Comparison of ENCODE assay signal across 17 mouse cellular contexts in genomic region chr5:23656590-23656989, GRCm38 (mm10). TPM values are rescaled to one million over a fixed set of nuclear protein-coding genes. Genes with fewer than 3 reads are reported as not detected.
DNase-seq lines count a peak whose midpoint lies in the region; ATAC-seq and TF ChIP-seq lines count a peak whose summit lies in the region.
"Had no signal": no experiment of that assay in that cellular context is flagged by ENCODE, and none has a peak within 500 bp of the region (broad histone marks: within the 10 kb centered on the region; RNA-seq: fewer than 3 reads in every experiment).

No protein-coding gene starts in this region.

- no peak overlapping the region for H3K27ac ChIP-seq in gastrocnemius, adult 2 months
- no peak overlapping the region for H3K27ac ChIP-seq in layer of hippocampus, adult 2 months
- H3K27ac ChIP-seq: embryonic facial prominence, embryonic 12.5 days; limb, embryonic 15.5 days; midbrain, embryonic 12.5 days had no signal

- CTCF ChIA-PET in Patski (lab: Charles Lee), result interaction anchor here (1.0 to 2.0 kb wide), 10 partner anchors 9 to 245 kb away, joined by 3 to 4 read pairs (median 3); no protein-coding TSS in a partner anchor

- no peak for ATAC-seq in Patski
- ATAC-seq: activated CD4-positive, CD25-positive, alpha-beta regulatory T cell, adult 4 months had no signal

- no peaks in the 10 kb centered on the region for H3K27me3 ChIP-seq in Patski
- H3K27me3 ChIP-seq: embryonic facial prominence, embryonic 12.5 days; limb, embryonic 15.5 days; midbrain, embryonic 12.5 days had no signal

- peak; percentile 46 for TF ChIP-seq CTCF in gastrocnemius, adult 2 months (IDR thresholded peaks at IDR 0.05)
- TF ChIP-seq CTCF in layer of hippocampus, adult 2 months (conservative IDR thresholded peaks at IDR 0.05), result peak; percentile 71
- peak; percentile 22 for TF ChIP-seq CTCF in Patski (IDR thresholded peaks at IDR 0.05)

- POLR2A ChIA-PET in Patski (lab: Charles Lee), result no interaction called here

- H3K4me3 ChIP-seq in gastrocnemius, adult 2 months, result no peak overlapping the region
- no peak overlapping the region for H3K4me3 ChIP-seq in layer of hippocampus, adult 2 months
- H3K4me3 ChIP-seq: embryonic facial prominence, embryonic 12.5 days; limb, embryonic 15.5 days; midbrain, embryonic 12.5 days had no signal

- in situ Hi-C loops in Patski (cut with MboI; ENCODE audit: low pct_unique_long_range_greater_than_20kb), result no loop called here

- no peak for DNase-seq in gastrocnemius, adult 2 months
- DNase-seq in gastrocnemius, postnatal 36 days, result no peak
- DNase-seq in layer of hippocampus, adult 2 months (ENCODE audit: low spot score in 2 of 2), result no peak
- no peak for DNase-seq in layer of hippocampus, adult 9-10 months (ENCODE audit: low spot score)
- DNase-seq in 416B (ENCODE audit: low read depth) (peak; percentile 56), Patski (ENCODE audit: low read depth, low spot score) (no peak)
- DNase-seq in ovary, postnatal 36 days (ENCODE audit: low spot score), result no peak
- no peak for DNase-seq in right cerebral cortex, postnatal 4 days
- DNase-seq: adrenal gland, postnatal 36 days; cerebellum, adult 8-10 months; gastrocnemius, postnatal 14 days; kidney, postnatal 14 days; lung, adult 18-20 months had no signal

- intact Hi-C loops in gastrocnemius, adult 2 months (cut with DNase I), result loop anchor here (5.0 kb wide), 1 partner anchor 114 kb away; no protein-coding TSS in a partner anchor
- intact Hi-C loops in gastrocnemius, postnatal 36 days (cut with DNase I), result no loop called here

RNA-seq across cellular contexts. Expression of gene Srpk2, which starts 27.8 kb away (rescaled TPM):
- total RNA-seq in gastrocnemius, adult 2 months (2021), result 10 to 100 TPM; 26.8 to 27.1 TPM
- total RNA-seq in gastrocnemius, postnatal 36 days (2021), result 10 to 100 TPM; 22.2 to 30.2 TPM
- 100 to 1,000 TPM; 142 to 155 TPM for total RNA-seq in layer of hippocampus, adult 2 months (2021)
- 53.2 TPM for polyA plus RNA-seq in Patski (2021)

Comparison
In these comparisons a context has a peak if more than half of its experiments do, and no peak if none do; other contexts are left out.
1. RNA of gene Srpk2, which starts 27.8 kb away (total RNA-seq): 142 to 155 TPM in layer of hippocampus, adult 2 months; 22.2 to 30.2 TPM in gastrocnemius, postnatal 36 days and 26.8 to 27.1 TPM in gastrocnemius, adult 2 months; every median in the first group is over 4 times any median in the second.
2. Peak in every context shown above with its lines, with median percentiles within 50 percentile points of each other: CTCF ChIP-seq.